Mouse (Mus musculus) layer of hippocampus, adult 2 months (tissue): ENCODE results near the gene Cnpy1. TPM values are rescaled to one million over a fixed set of nuclear protein-coding genes. Genes with fewer than 3 reads are reported as not detected.

Source experiments
- DNase-seq, 2 experiments: peaks; one replicate each; pipeline ENCODE4 v3.0.0; 2022; ENCODE audit warnings: low spot score in 2 of 2
- H3K27ac ChIP-seq: fragments of 200-600 bp; 2 replicates; pipeline ENCODE4 v1.8.1; 2022
- H3K4me3 ChIP-seq: fragments of 200-600 bp; 2 replicates; pipeline ENCODE4 v1.8.1; 2022; ENCODE audit warnings: mild to moderate bottlenecking
- CTCF ChIP-seq: fragments of 200-600 bp; conservative IDR thresholded peaks from 2 replicates; pipeline ENCODE4 v1.8.1; 2022; ENCODE audit warnings: antibody characterized with exemption, mild to moderate bottlenecking, moderate library complexity
- long read RNA-seq, 2 experiments: library from polyadenylated mRNA; stranded (forward); transcript quantifications; one replicate each; pipeline ENCODE4 v2.0.0; 2021; ENCODE audit warnings: borderline mapping rate in 2 of 2
- total RNA-seq, 2 experiments: library from RNA; stranded (reverse); gene quantifications; 2 replicates each; pipeline ENCODE4 v1.2.3; 2021

The Cnpy1 gene
- total RNA-seq = under 1 TPM in 1 of 2 experiments, not detected in 1; 0.51 TPM
- long read RNA-seq, experiment 1 = 0 reads
- long read RNA-seq, experiment 2 = 0 reads

DNA sequence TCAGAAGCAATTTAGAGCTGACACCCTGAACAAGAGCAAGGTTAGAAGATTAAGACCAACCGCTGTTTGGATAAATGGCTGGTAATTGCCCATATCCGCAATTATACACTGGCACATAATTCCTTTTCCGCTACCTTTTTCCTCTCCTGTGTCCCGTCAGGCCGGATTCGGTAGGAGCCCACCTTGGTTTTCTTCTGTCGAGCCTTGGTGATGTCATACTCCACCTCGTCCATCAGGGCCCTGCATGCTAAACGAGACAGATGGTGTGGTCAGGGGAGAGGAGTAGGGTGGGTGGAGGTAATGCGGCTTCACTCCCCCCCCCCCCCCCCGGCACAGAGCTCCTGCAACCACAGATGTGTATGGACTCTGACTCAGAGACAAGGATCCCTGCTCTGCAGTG is at the start of gene Cnpy1:
Gene Cnpy1 (minus strand): TSS at position 233 of the 400 bp plus-strand sequence.
- Histone ChIP-seq H3K27ac (no peak within 1 kb of the TSS), H3K4me3 (no peak within 1 kb of the TSS)
- TF ChIP-seq CTCF = no peak
- DNase-seq = no peak

DNA sequence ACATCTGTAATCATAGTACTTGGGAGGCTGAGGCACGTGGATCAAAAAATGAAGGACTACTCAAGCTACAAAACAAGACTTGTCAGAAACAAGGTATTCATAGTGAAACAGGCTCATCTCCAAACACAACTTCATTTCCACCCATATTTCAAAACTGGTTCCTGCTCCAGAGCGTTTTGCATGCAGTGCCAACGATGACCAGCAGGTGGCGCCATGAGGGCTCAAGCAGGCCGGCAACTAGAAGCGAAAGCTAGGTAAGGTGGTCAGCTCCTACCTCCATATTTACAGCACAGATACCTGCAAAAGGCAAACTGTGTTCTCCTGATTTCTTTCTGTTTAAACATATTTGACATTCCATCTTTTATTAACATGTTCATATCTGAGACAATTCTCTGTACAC is 48.4 kb upstream of the Cnpy1 start:
- Histone ChIP-seq H3K27ac (no peak overlapping the region), H3K4me3 (no peak overlapping the region)
- peak; percentile 70 to 89 for DNase-seq
- TF ChIP-seq CTCF = peak; percentile 99

DNA sequence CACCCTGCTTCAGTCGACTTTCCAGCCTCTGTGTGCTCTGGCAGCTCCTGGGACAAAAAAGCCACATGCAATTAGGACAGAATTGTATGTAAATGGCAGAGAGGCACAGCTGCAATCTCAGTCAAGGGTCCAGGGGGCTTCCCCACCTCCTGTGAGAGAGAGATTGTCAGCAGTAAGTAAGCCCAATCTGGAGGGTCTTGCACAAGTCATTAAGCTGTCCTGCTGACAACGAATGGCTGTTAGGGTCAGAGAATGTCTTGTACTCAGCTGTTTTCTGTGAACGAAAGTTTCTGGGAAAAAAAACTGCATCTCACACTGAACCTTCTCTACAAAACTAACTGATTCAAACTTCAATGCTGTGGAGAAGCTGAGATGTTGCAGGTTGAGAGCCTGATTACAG is 46.7 kb upstream of the Cnpy1 start:
- Histone ChIP-seq H3K27ac (no peak overlapping the region), H3K4me3 (no peak overlapping the region)
- no peak for DNase-seq
- no peak for TF ChIP-seq CTCF

DNA sequence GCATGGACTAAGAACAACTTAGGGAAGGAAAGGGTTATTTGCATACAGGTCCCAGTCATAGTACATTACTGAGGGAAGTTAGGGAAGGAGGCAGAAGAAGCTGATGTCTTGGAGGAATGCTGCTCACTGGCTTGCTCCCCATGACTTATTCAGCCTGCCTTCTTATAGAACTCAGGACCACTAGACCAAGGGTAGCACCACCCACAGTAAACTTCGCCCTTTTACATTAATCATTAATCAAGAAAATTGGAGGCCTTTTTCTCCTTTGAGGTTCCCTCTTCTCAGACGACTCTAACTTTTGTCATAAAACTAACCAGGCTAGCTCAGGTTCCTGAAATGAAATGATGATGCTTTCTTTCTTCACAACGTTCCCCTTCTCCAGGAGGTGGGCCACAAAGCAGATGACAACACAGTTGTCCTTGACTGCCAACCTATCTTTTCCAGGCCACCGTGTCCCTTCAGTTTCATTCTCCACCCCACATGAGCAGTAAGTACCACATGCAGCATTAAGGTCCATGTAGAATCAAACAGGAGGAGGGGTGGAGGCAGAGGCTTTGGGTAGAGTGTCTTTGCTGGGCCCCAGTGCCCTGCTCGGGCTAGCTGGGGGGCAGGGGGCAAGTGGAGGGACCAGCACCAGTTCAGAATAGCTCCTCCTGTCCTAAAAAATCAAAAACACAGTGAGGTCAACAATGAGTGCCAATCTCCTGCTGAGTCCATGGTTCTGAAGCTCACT is 45.7 kb upstream of the Cnpy1 start:
- H3K27ac ChIP-seq = no peak overlapping the region
- no peak overlapping the region for H3K4me3 ChIP-seq
- TF ChIP-seq CTCF = no peak
- no peak for DNase-seq

DNA sequence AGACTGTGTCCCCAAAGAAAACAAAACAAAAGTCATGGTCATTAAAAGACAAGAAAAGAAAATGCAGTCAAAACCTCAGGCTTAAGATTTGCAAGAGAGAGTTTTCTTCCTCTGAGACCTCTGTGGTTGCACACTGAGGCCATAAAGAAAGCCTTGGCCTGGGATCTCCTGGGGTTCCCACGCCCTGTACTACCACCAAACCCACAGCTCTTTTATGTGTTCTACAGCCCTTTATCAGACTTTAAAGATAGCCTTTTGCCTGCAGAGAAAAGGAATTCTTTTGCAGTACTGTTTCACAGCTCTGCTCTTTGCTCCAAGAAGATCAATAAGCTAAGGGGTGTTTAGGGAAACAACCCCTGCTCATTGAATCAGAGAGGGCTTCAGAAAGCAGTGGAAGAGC is 45.0 kb upstream of the Cnpy1 start:
- no peak for TF ChIP-seq CTCF
- H3K27ac ChIP-seq = no peak overlapping the region
- no peak overlapping the region for H3K4me3 ChIP-seq
- no peak for DNase-seq

DNA sequence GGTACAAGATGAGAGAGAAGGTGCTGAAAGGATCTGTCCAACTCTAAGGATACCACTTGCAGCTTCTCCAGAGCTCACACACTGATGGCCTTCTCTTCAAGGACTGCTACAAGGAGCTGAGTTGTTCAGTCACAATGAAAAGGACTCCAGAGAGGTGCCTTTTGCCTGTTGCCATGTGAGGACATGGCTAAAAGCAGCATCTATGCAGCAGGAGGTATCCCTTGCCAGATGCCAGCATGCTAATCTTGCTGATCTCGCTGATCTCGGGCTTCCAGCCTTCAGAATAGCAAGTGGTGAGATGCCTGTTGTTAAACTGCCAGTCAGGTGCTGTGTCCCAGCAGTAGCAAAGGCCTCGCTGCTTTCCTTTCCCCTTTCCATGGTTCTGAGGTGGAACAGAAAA is 43.5 kb upstream of the Cnpy1 start:
- H3K27ac ChIP-seq = no peak overlapping the region
- no peak for TF ChIP-seq CTCF
- no peak overlapping the region for H3K4me3 ChIP-seq
- no peak for DNase-seq

DNA sequence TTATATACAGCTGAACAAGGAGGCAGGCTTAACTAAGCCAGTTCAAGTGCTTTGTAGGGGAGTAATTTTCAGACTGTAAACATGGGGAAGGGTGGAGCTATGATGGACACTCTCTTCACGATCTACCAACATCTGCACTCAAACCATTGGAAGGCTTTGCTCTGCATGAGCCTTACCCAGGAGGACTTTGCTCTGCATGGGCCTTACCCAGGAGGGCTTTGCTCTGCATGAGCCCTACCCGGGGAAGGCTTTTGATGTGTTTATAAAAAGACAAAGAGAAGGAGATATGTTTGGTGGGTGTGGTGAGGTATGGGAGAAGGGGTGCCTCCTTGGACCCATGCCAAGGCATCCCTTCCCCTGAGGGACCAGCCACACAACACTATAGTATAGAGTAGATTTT is 31.7 kb upstream of the Cnpy1 start:
- Histone ChIP-seq H3K4me3 (no peak overlapping the region), H3K27ac (no peak overlapping the region)
- no peak for TF ChIP-seq CTCF
- no peak for DNase-seq

DNA sequence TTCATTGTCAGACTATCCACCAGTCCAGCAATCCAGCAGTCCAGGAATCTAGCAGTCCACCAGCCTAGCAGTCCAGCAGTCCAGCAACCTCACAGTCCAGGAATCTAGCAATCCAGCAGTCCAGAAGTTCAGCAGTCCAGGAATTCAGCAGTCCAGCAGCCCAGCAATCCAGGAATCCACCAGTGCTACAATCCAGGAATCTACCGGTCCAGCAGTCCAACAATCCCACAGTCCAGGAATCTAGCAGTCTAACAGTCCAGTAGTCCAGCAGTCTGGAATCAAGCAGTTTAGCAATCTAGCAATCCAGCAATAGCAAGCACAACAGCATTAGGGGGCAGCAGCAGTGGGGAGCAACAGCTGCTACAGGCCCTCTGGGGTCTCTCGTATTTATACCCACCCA is 27.2 kb upstream of the Cnpy1 start:
- no peak for DNase-seq
- no peak for TF ChIP-seq CTCF
- Histone ChIP-seq H3K4me3 (no peak overlapping the region), H3K27ac (no peak overlapping the region)

DNA sequence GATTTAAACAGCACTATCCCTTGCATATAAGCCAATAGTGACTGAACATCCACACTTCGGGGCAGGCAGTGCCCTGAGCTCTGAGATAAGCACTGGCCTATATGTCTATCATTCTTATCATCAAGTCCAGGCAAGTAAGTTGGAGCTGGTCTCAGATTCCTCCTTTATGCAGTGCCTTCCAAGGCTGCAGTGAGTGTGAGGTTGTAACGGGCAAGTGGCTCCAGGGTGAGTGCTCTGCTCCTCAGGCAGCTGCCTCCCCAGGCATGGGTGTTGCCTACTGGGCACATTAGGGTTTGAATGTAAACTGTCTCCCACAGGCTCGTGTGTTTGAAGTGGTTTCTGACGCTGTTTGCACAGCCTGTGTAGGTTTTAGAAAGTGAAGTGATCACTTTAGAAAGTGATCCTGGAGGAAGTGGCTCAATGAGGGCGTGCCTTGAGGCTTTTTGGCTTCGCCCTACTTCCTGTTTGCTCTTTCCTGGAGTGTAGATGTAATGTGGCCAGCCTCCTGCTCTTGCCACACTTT is 23.9 kb upstream of the Cnpy1 start:
- Histone ChIP-seq H3K27ac (no peak overlapping the region), H3K4me3 (no peak overlapping the region)
- no peak for DNase-seq
- TF ChIP-seq CTCF = no peak

DNA sequence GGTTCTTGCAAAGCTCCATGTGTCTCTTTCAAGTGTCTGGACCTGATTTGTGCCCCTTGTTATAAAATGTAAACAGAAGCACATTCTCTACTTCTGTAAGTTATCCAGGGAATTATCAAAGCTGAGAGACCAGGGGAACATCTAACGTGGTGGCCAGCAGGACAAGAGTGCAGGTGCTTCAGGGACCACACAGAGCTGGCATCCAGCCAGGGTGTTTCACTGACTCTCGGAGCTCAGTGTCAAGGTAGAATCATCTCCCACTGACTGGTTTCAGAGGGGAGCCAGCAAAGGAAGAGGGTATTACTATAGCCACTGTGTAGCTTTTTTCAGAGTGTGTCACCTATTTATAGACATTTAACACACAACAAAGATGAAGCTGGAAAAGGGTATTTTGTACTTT is 22.0 kb upstream of the Cnpy1 start:
- H3K4me3 ChIP-seq = no peak overlapping the region
- no peak overlapping the region for H3K27ac ChIP-seq
- DNase-seq = no peak
- TF ChIP-seq CTCF = no peak

DNA sequence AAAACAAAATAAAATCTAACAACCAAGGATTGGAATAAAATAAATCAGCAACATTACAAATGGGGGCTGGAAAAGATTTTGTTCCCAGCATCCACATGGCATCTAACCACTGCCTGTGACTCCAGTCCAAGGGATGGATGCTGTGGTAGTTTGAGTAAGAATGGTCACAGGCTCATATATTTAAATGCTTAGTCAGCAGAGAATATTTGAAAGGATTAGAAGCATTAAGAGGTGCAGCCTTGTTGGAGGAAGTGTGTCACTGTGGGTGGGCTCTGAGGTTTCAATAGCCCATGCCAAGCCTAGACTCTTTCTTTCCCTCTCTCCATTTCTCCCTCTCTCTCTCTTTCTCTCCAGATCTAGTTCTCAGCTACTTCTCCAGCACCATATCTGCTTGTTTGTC is 20.0 kb upstream of the Cnpy1 start:
- H3K27ac ChIP-seq = no peak overlapping the region
- DNase-seq = no peak
- no peak for TF ChIP-seq CTCF

DNA sequence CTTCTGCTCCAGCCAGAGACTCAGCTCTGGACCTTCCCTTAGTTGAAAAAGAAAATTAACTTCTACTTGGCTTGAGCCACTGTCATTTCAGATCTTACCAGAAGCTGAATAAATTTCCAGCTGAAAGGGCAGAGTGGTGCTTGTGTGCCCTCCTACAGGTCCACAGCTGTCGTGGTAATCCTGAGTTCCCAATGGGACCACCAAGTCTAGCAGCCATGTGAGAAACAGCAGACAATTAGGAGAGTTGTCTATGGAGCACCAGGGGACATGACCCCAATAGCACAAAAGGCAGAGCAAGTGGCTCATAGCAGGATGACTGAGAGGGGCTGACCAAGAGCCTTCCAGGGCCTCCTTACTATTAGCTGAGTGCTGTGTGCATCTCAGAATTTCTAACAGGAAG is 18.2 kb upstream of the Cnpy1 start:
- TF ChIP-seq CTCF = no peak
- no peak overlapping the region for H3K27ac ChIP-seq
- H3K4me3 ChIP-seq = no peak overlapping the region
- DNase-seq = no peak

More for the DNA sequence above, 20.0 kb upstream of the Cnpy1 start:
- no peak overlapping the region for H3K4me3 ChIP-seq

DNA sequence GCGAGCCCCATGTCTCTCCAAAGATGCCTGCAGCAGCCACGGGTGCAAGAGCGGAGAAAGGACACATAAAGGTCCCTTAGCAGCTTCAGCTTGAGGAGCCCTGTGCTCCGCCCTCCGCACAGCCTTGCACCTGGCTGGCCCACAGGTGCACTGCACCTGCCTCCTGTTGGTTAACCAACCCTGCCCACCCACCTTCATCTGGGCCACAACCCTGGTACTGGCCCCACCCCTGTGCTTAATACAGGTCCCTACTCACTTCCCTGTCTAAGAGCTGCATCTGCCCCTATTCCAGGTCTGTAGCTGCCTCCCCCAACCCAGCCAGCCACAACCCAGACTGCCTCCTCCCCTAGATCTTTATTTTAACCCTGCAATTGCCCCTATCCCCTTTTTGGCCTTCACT is 16.5 kb upstream of the Cnpy1 start:
- H3K27ac ChIP-seq = no peak overlapping the region
- H3K4me3 ChIP-seq = no peak overlapping the region
- no peak for TF ChIP-seq CTCF
- DNase-seq = no peak

DNA sequence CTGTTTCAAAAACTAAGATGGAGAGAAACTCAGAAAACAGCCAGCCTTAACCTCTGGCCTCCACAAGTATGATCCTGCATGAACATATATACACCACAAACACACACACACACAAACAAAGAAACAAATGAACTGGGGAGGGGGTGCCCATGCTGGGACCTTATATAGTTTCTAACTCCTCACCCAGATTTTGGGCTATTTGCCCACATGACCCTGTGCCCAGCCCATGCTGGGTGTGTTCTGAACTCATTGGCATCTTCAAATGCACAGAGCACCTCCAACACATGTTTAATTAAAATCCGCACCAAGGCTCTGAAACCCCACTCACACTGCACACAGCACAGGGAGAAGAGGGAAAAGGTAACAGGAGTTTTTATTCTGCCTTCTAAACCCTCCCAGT is 14.3 kb upstream of the Cnpy1 start:
- no peak overlapping the region for H3K4me3 ChIP-seq
- TF ChIP-seq CTCF = no peak
- no peak overlapping the region for H3K27ac ChIP-seq
- DNase-seq = no peak
